Mouse (Mus musculus) liver, embryonic 14.5 days (tissue): ENCODE measurements around the gene Ctps2.
A peak's percentile ranks its signal among the peaks of the same experiment; 100 is the strongest.

Experiments used
- CTCF ChIP-seq: IDR thresholded peaks from 2 replicates; pipeline ENCODE4 v1.5.1; 2016; ENCODE audit warnings: antibody characterized with exemption, low read depth, control low read depth
- EP300 ChIP-seq: IDR thresholded peaks from 2 replicates; pipeline ENCODE4 v1.6.1; 2016; ENCODE audit warnings: antibody characterized with exemption, low read depth

DNA sequence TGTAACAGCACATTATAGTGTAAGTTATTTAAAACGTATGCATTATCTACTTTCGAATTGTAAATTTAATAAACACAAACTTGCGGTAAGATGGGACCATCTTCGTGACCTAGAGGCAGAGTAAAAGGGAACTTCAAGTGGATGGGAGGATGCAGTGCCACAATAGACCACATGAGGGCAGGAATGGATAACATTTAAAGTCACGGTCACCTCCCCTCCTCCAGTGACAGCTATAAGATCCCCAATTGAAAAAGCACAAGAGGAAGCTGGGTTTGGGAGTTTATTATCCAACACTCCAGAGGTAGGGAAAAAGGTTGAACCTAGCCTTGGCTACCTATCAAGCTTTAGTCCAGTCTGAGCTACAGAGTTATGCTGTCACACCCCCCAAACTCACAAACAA lies 14.7 kb downstream of the Ctps2 start:
- no peak for TF ChIP-seq EP300
- peak; percentile 63 for TF ChIP-seq CTCF
